Mouse (Mus musculus): ENCODE results near the gene Bach1. TPM values are rescaled to one million over a fixed set of nuclear protein-coding genes. Genes with fewer than 3 reads are reported as not detected.

Gene Bach1
- polyA plus RNA-seq, 1 experiment, result 0.85 TPM

DNA sequence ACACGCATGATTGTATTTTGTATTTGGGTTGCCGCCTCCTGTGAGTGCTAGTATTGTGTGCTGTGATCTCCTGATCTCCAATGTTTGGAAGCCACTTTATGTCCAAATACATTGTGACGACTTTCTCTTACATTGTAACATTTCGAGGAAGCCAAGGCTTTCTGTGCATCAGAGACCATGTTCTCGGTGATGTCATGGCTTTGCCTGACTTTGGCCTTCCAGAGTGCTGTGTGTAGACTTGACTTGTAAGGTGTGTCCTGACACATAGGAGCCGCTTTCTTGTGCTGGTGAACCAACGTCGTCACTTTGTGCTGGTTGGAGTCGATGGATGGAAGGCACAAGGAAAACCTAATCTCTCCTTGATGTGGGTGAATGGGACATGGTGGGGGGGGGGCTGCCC lies 15.8 kb downstream of the Bach1 start:
- Histone ChIP-seq H3K4me1 (ENCODE audit: control insufficient read depth) (peaks cover 71% of the 10 kb centered on the region), H3K9me3 (ENCODE audit: control insufficient read depth, low read length) (no peaks in the 10 kb centered on the region), H3K27me3 (ENCODE audit: control insufficient read depth) (no peaks in the 10 kb centered on the region), H3K4me3 (replicated peaks) (no peak overlapping the region), H3K36me3 (ENCODE audit: control insufficient read depth) (peaks cover 74% of the 10 kb centered on the region)
- TF ChIP-seq GATA1 (IDR thresholded peaks at IDR 0.05; ENCODE audit: low read length) (no peak), TAL1 (IDR thresholded peaks at IDR 0.05; ENCODE audit: low read length) (no peak)

DNA sequence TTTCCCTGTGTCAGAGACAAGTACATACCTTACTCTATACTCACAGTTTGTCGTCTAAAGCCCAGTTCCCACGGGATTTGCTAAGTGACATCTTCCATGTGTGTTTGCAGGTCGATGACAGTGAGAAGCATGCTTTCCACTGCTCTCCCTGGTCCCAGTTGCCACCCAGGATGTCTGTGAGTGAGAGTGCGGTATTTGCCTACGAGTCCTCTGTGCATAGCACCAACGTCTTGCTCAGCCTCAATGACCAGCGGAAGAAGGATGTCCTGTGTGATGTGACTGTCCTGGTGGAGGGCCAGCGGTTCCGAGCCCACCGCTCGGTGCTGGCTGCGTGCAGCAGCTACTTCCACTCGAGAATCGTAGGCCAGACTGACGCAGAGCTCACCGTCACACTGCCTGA lies 16.5 kb downstream of the Bach1 start:
- no peak for TF ChIP-seq GATA1 (IDR thresholded peaks at IDR 0.05; ENCODE audit: low read length)
- no peak for TF ChIP-seq TAL1 (IDR thresholded peaks at IDR 0.05; ENCODE audit: low read length)
- Histone ChIP-seq H3K27me3 (ENCODE audit: control insufficient read depth) (no peaks in the 10 kb centered on the region), H3K36me3 (ENCODE audit: control insufficient read depth) (peaks cover 77% of the 10 kb centered on the region), H3K4me1 (ENCODE audit: control insufficient read depth) (peaks cover 71% of the 10 kb centered on the region), H3K9me3 (ENCODE audit: control insufficient read depth, low read length) (no peaks in the 10 kb centered on the region), H3K4me3 (replicated peaks) (no peak overlapping the region)

DNA sequence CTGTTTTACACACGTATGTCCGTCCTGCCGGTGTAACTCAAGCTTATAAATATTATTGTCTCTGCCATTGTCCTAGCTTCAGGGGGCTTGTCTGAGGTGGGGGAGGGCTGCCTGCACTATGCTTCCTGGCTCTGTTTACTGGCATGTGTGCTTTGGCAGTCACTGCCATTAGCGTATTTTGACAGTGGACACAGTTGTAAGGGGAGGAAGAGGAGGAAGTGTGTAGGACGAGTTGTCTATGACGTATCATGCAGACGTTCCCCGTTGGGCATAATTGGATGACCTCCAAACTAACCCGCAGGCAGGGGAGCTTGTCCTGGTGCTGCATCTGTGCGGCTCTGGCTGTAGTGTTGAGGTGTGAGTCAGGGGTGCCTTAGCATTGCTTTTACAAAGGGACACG lies 17.5 kb downstream of the Bach1 start:
- H3K4me1 ChIP-seq (ENCODE audit: control insufficient read depth), result peaks cover 67% of the 10 kb centered on the region

DNA sequence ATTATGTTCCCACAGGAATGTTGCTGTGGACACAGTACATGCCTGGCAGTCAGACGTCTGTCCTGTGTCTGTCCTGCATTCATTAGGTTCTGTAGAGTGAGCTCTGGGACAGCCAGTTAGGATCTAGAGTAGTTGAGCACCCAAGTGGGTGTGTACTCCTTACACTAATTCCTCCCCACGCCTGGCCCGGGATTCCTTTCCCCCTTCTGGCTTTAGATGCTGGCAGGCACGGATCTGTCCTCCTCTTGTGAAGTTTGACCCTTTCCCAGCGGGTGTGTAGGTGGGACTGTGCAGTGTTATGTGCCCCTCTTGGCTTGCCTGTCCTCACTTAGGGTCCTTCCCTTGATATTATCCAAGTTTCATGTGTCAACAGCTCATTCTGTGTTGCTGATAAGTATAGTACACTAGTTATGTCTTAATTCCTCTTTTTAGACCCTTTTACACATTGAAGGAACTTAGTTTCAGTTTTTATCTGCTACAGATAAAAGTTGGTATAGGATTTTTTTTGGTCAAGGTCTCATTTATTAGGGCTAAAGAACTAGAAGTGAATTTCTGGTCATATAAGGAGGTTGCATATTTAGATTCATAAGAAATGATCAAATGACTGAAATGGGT lies 18.4 kb downstream of the Bach1 start:
- no peaks in the 10 kb centered on the region for H3K27me3 ChIP-seq (ENCODE audit: control insufficient read depth)
- H3K4me1 ChIP-seq (ENCODE audit: control insufficient read depth), result peaks cover 60% of the 10 kb centered on the region
- no peak overlapping the region for H3K4me3 ChIP-seq (replicated peaks)
- TF ChIP-seq TAL1 (IDR thresholded peaks at IDR 0.05; ENCODE audit: low read length) (no peak), GATA1 (IDR thresholded peaks at IDR 0.05; ENCODE audit: low read length) (no peak)
- peaks cover 89% of the 10 kb centered on the region for H3K36me3 ChIP-seq (ENCODE audit: control insufficient read depth)
- no peaks in the 10 kb centered on the region for H3K9me3 ChIP-seq (ENCODE audit: control insufficient read depth, low read length)

More for the DNA sequence above, 17.5 kb downstream of the Bach1 start:
- peaks cover 83% of the 10 kb centered on the region for H3K36me3 ChIP-seq (ENCODE audit: control insufficient read depth)
- no peak overlapping the region for H3K4me3 ChIP-seq (replicated peaks)
- no peaks in the 10 kb centered on the region for H3K27me3 ChIP-seq (ENCODE audit: control insufficient read depth)
- H3K9me3 ChIP-seq (ENCODE audit: control insufficient read depth, low read length), result no peaks in the 10 kb centered on the region
- TF ChIP-seq GATA1 (IDR thresholded peaks at IDR 0.05; ENCODE audit: low read length) (no peak), TAL1 (IDR thresholded peaks at IDR 0.05; ENCODE audit: low read length) (no peak)

DNA sequence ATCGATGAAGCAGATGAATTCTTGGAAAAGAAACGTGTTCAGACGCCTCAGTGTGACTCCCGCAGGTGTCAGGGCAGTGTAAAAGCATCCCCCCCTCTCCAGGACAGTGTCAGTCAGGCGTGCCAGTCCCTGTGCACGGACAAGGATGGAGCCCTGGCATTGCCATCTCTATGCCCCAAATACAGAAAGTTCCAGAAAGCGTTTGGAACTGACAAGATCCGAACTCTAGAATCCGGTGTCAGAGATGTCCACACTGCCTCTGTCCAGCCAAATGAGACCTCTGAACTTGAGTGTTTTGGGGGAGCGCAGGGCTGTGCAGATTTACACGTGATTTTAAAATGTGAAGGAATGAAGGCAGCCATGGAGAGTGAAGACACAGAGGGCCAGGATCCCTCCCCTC lies 20.3 kb downstream of the Bach1 start:
- H3K36me3 ChIP-seq (ENCODE audit: control insufficient read depth), result peaks cover 97% of the 10 kb centered on the region
- TF ChIP-seq TAL1 (IDR thresholded peaks at IDR 0.05; ENCODE audit: low read length), result no peak
- TF ChIP-seq GATA1 (IDR thresholded peaks at IDR 0.05; ENCODE audit: low read length), result no peak

DNA sequence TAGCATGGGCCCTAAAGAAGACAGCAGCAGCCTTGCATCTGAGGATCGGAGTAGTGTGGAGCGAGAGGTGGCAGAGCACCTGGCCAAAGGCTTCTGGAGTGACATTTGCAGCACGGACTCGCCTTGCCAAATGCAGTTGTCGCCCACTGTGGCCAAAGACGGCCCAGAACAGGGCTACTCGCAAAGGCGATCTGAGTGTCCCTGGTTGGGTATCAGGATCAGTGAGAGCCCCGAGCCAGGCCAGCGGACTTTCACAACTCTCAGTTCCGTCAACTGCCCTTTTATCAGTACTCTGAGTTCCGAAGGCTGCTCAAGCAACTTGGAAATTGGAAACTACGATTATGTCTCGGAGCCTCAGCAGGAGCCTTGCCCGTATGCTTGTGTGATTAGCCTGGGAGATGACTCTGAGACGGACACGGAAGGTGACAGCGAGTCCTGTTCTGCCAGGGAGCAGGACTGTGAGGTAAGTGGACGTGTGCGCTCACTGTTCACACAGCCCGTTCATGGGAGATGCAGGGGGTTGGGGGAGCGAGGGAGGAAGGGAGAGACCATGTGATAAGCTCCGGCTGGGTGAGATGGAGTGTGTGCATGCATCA lies 21.0 kb downstream of the Bach1 start:
- peaks cover 97% of the 10 kb centered on the region for H3K36me3 ChIP-seq (ENCODE audit: control insufficient read depth)
- no peaks in the 10 kb centered on the region for H3K27me3 ChIP-seq (ENCODE audit: control insufficient read depth)
- H3K9me3 ChIP-seq (ENCODE audit: control insufficient read depth, low read length), result no peaks in the 10 kb centered on the region
- no peak overlapping the region for H3K4me3 ChIP-seq (replicated peaks)
- peaks cover 37% of the 10 kb centered on the region for H3K4me1 ChIP-seq (ENCODE audit: control insufficient read depth)
- TF ChIP-seq TAL1 (IDR thresholded peaks at IDR 0.05; ENCODE audit: low read length) (no peak), GATA1 (IDR thresholded peaks at IDR 0.05; ENCODE audit: low read length) (no peak)

More for the DNA sequence above, 20.3 kb downstream of the Bach1 start:
- H3K4me1 ChIP-seq (ENCODE audit: control insufficient read depth), result peaks cover 41% of the 10 kb centered on the region
- H3K9me3 ChIP-seq (ENCODE audit: control insufficient read depth, low read length), result no peaks in the 10 kb centered on the region
- H3K4me3 ChIP-seq (replicated peaks), result no peak overlapping the region
- no peaks in the 10 kb centered on the region for H3K27me3 ChIP-seq (ENCODE audit: control insufficient read depth)

DNA sequence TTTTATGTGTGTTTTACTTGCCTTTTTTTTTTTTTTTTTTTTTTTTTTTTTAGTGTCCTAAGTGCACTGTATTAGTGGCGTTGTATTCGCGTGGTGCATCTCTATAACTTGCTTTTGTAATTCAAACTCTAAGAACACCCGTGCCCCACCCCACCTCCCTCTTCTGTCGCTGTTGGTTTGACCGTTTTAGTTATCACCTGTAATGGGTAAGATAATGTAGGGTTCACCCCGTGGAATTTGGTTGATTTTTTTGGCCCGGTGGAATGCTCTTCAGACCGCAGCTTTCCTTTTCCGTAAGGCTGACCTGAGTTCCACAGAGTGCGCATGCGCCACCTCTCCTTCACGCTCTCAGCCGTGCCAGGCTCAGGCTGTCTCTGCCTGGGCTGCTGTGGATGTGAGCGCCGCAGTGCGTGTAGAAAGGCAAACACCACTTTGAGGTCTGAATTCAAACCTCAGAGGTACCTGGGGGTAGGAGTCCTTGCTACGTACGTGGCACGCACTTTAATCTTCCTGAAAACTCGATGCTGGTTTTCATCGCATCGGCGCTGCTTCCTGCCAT lies 22.2 kb downstream of the Bach1 start:
- no peak overlapping the region for H3K4me3 ChIP-seq (replicated peaks)
- H3K9me3 ChIP-seq (ENCODE audit: control insufficient read depth, low read length), result no peaks in the 10 kb centered on the region
- TF ChIP-seq TAL1 (IDR thresholded peaks at IDR 0.05; ENCODE audit: low read length) (no peak), GATA1 (IDR thresholded peaks at IDR 0.05; ENCODE audit: low read length) (no peak)
- H3K27me3 ChIP-seq (ENCODE audit: control insufficient read depth), result no peaks in the 10 kb centered on the region
- peaks cover 97% of the 10 kb centered on the region for H3K36me3 ChIP-seq (ENCODE audit: control insufficient read depth)
- H3K4me1 ChIP-seq (ENCODE audit: control insufficient read depth), result peaks cover 39% of the 10 kb centered on the region

DNA sequence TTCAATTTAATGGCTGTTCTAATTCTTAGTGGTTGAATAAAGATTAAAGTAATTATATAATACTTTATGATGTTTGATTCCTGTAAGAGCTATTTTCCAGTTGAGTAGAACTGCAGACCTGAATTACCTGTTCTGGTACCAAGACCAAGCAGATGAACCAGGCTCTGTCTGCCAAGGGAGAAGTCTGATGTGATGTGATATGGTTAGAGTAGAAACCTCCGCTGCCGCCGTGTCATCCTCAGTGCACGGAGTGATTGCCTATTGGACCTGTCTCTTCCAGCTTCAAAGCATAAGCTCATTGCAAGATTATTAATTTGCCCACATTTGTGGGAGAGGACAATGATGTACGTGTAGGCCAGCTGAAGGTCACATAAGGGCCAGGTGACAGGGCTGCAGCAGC lies 24.1 kb downstream of the Bach1 start:
- H3K36me3 ChIP-seq (ENCODE audit: control insufficient read depth), result peaks cover 97% of the 10 kb centered on the region
- H3K27me3 ChIP-seq (ENCODE audit: control insufficient read depth), result no peaks in the 10 kb centered on the region
- peaks cover 33% of the 10 kb centered on the region for H3K4me1 ChIP-seq (ENCODE audit: control insufficient read depth)
- TF ChIP-seq TAL1 (IDR thresholded peaks at IDR 0.05; ENCODE audit: low read length), result no peak
- no peak for TF ChIP-seq GATA1 (IDR thresholded peaks at IDR 0.05; ENCODE audit: low read length)
- no peak overlapping the region for H3K4me3 ChIP-seq (replicated peaks)
- H3K9me3 ChIP-seq (ENCODE audit: control insufficient read depth, low read length), result no peaks in the 10 kb centered on the region

DNA sequence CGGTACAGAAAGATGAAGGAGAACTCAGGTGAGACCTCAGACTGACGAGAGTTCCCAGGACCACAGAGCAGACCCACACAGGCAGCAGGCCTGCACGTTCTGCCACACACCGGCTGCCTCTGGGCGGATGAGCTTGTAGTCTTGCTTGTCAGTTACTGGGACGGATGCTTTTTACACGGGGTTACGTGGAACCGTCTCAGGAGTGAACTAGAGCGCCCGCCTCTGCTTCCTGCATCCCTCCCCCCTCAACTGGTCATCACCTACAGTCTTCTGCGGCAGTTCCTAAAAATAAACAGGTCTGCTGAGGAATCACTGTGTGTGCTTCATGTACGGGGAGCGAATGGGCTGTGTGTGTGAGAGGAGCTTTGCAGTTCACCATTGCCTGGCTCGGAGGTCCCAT lies 24.7 kb downstream of the Bach1 start:
- H3K36me3 ChIP-seq (ENCODE audit: control insufficient read depth), result peaks cover 98% of the 10 kb centered on the region
- no peaks in the 10 kb centered on the region for H3K9me3 ChIP-seq (ENCODE audit: control insufficient read depth, low read length)
- no peak for TF ChIP-seq TAL1 (IDR thresholded peaks at IDR 0.05; ENCODE audit: low read length)
- no peak for TF ChIP-seq GATA1 (IDR thresholded peaks at IDR 0.05; ENCODE audit: low read length)
- no peak overlapping the region for H3K4me3 ChIP-seq (replicated peaks)
- peaks cover 33% of the 10 kb centered on the region for H3K4me1 ChIP-seq (ENCODE audit: control insufficient read depth)
- H3K27me3 ChIP-seq (ENCODE audit: control insufficient read depth), result no peaks in the 10 kb centered on the region
